Mouse (Mus musculus) heart, postnatal 14 days (tissue): ENCODE results near the gene Cavin4. TPM values are rescaled to one million over a fixed set of nuclear protein-coding genes. Genes with fewer than 3 reads are reported as not detected.
"Not testable (repeated sequence)": the region's sequence is repeated elsewhere in the genome, so short reads cannot be mapped to it uniquely, and the experiment has no call there.

Source experiments
- DNase-seq, 2 experiments: peaks; one replicate each; pipeline ENCODE4 v3.0.0; 2021 to 2022
- intact Hi-C: fragments of 180-260 bp; cut with DNase I; formaldehyde crosslinking; loops from one replicate; pipeline ENCODE4 v1.15.1; 2025
- total RNA-seq, 2 experiments: library from RNA; stranded (reverse); gene quantifications; 2 replicates each; pipeline ENCODE4 v1.2.3; 2021

Cavin4 gene
- total RNA-seq, 2 experiments from 2014 or later: 72.1 to 85.4 TPM

DNA sequence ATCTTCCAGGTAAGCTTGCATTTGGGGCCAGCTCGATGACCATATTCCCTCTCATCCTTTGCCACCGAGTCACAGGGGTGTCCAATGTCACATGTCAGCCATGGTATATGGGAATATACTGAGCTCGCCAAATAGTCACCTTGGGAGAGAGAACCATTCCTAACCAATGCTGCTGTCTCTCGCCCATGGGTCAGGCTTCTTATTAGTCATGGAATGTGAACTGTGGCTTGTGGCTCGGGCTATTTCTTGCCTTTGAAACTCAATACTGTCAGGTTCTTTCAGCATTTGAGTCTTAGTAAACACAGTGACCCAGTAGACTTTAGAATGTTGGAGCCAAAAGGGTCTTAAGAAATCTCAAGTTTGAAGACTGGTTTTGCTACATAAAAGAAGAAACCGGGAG, 707 bp downstream of the Cavin4 start:
- no peak for DNase-seq
- intact Hi-C loops: no loop called here

- intact Hi-C loops: loop anchor here (5.0 kb wide), 2 partner anchors 85 to 125 kb away; no protein-coding TSS in a partner anchor
- no peak for DNase-seq
Observed at GRCm38 (mm10) chr4:48667279-48667678, 4.0 kb downstream of the Cavin4 start.

DNA sequence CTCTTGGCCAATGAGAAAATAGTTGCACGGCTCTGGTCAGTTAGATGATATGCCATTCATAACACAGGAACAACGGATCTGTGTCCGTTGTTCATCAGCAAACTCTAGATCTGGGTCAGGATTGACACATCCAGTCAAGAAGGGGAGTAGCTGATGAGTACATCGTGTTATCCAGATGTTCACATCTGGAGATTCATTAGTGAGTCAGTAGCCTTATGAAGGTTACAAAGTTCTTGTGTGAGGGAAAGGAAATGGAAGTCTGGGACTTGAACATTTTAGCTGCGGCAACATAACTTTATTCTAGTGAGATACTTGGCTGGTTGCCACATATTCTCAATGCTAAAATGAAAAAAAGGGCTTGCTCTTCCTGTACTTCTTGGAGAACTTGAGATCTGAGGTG, 9.6 kb downstream of the Cavin4 start:
- no peak for DNase-seq
- intact Hi-C loops: no loop called here

DNA sequence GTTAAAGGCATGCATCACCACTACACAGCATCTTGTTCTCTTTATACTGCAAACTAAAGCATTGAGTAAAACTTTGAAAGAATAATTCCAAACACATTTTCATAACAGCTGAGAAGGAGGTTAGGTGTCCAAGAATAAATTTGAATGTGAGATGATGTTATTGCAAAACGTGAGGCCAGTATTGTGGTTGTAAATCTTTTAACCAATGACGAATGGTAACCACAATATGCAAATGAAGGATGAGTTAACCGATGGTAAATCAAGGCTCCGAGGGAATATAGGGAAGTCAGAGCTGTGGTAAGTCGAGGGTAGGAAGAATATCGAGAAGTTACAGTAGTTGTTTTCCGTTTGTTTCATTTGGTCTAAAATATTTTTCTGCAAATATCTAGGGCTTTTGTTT, 11.1 kb downstream of the Cavin4 start:
- DNase-seq: no peak
- intact Hi-C loops: no loop called here

DNA sequence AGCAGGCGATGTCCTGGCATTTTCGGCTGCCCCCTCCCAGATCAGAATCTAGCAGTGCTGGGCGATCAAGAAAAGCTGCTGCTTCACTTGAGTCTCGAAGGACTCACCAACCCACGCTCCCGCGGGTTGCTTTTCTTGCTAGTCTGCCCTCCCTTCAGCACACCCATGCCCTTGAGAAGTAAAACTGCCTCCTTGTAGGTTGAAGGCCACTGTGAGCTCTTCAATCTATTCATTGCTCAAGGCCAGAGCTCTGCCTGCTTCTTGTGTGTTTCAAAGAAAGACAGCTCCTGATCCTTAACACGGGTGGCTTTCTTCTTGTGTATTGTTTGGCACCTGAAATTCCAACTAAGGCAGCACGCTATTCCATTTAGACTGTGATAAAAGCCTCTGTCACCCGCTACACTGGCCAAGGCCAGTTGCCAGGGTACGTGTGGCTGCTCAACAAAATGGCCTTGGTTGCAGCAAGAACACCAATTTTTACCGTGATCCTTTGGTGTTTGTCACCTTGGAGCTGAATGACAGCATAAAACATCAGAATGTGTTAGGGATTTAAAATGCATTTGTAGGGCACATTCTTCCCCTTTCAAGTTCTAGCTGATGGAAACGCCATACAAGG, 13.4 kb downstream of the Cavin4 start:
- intact Hi-C loops: no loop called here
- no peak for DNase-seq

GRCm38 (mm10) chr4:48677276-48677675, 14.0 kb downstream of the Cavin4 start:
- intact Hi-C loops: no loop called here
- DNase-seq: no peak

DNA sequence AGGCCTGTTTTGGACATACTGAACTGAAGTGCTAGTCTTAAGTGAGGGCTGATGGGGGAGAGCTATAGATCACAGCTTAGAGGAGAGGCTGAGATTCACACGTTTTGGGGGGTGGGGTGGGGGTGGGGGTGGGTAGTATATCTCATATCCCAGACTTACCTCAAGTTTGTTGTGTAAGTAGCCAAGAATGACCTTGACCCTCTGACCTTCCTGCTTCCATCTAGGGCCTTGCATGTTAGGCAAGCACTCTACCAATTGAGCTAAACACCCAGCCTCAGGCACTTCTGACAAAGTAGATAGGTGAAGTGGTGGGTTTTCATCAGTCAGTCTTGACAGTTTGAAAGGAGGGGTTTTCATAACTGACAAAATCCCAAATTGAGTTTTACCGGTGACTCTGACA, 14.5 kb downstream of the Cavin4 start:
- DNase-seq: no peak
- intact Hi-C loops: no loop called here

- intact Hi-C loops: no loop called here
- DNase-seq: no peak
Observed at GRCm38 (mm10) chr4:48678793-48679192, 15.5 kb downstream of the Cavin4 start.

GRCm38 (mm10) chr4:48679728-48680127, 16.4 kb downstream of the Cavin4 start:
- intact Hi-C loops: loop anchor here (2.0 to 5.0 kb wide), 2 partner anchors 92 to 207 kb away; partner anchors contain the start of genes Tex10 and Tmeff1
- not testable (repeated sequence) for DNase-seq

DNA sequence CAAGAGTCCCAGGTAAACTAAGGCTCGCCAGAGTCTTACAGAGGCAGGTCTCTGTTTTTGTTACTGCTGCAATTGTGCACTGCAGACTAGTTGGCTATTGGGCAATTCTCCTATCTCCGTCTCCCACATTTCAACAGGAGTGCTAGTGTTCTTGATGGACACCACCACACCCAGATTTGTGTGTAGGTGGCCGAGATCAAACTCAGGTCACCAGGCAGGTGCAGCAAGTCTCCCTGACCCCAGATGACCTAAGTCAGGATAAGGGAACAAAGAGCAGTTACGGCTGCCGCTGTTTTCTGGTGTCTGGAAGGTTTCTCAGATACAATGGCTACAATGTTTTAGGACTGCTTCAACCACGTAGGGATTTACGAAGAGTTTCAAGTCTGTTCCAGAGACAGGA, 16.9 kb downstream of the Cavin4 start:
- intact Hi-C loops: loop anchor here (2.0 to 5.0 kb wide), 2 partner anchors 93 to 207 kb away; partner anchors contain the start of genes Tex10 and Tmeff1
- no peak for DNase-seq

GRCm38 (mm10) chr4:48680648-48681343, 17.5 kb downstream of the Cavin4 start:
- intact Hi-C loops: loop anchor here (2.0 to 5.0 kb wide), 2 partner anchors 93 to 208 kb away; partner anchors contain the start of genes Tex10 and Tmeff1
- DNase-seq: peak in 1 of 2 experiments; percentile 60

GRCm38 (mm10) chr4:48683126-48683525, 19.8 kb downstream of the Cavin4 start:
- no peak for DNase-seq
- intact Hi-C loops: loop anchor here (5.0 kb wide), 1 partner anchor 96 kb away; the partner anchor contains the start of gene Tmeff1

- not testable (repeated sequence) for DNase-seq
- intact Hi-C loops: loop anchor here (5.0 kb wide), 1 partner anchor 96 kb away; the partner anchor contains the start of gene Tmeff1
Observed at GRCm38 (mm10) chr4:48683633-48684209, 20.4 kb downstream of the Cavin4 start.

DNA sequence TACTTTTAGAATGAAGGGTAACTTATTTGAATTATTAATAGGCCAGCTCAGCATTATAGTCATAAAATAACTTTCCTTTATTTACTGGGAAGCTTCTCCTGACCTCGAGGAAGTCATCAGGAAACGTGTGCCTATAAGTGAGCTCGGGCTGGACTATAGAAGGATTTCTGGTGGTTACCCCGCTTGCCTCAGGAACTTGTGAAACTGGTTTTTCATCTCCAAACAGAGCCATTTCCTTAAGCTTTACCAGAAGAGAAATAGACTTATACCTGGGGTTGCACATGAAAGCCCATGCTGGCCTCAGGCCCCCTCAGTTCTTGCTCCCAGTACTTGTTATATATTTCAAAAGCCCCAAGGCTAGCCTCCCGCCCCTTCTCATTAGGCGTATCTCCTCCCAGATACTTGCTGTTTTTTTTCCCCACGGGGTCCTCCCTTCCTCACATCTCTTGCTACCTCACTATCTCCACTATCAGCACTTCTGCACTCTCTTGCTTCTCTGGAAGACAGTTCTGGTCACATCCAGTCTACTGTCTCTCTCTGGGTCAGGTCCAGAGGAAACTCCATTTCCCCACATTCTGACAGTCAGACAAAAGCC, 21.4 kb downstream of the Cavin4 start:
- no peak for DNase-seq
- intact Hi-C loops: loop anchor here (5.0 kb wide), 1 partner anchor 97 kb away; the partner anchor contains the start of gene Tmeff1

DNA sequence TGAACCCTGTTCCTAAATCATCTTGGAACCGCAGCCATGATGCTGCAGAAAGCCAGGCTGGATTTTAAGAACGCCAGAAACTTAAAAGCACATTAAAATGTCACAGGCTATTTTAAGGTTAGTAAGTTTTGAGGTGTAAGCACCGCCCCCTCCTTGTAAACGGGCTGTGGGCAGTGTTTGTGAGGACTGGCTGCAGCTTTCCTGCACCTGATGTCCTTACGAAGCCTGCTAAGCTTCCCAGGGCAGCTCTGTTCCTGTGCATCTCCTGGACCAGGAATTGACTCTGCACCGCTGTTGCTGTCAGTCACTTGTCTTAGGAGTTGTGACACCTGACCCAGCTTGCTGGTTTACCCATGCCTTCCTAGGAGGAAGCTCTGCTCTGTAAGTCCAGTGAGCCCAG, 24.8 kb downstream of the Cavin4 start:
- no peak for DNase-seq
- intact Hi-C loops: no loop called here

- peak; percentile 22 to 52 for DNase-seq
Observed at GRCm38 (mm10) chr4:48690640-48691039, 27.3 kb downstream of the Cavin4 start.

GRCm38 (mm10) chr4:48691793-48692437, 28.6 kb downstream of the Cavin4 start:
- intact Hi-C loops: loop anchor here (2.0 to 5.0 kb wide), 2 partner anchors 79 to 630 kb away; no protein-coding TSS in a partner anchor

More at GRCm38 (mm10) chr4:48690640-48691039, 27.3 kb downstream of the Cavin4 start:
- intact Hi-C loops: loop anchor here (5.0 kb wide), 1 partner anchor 632 kb away; no protein-coding TSS in a partner anchor

DNA sequence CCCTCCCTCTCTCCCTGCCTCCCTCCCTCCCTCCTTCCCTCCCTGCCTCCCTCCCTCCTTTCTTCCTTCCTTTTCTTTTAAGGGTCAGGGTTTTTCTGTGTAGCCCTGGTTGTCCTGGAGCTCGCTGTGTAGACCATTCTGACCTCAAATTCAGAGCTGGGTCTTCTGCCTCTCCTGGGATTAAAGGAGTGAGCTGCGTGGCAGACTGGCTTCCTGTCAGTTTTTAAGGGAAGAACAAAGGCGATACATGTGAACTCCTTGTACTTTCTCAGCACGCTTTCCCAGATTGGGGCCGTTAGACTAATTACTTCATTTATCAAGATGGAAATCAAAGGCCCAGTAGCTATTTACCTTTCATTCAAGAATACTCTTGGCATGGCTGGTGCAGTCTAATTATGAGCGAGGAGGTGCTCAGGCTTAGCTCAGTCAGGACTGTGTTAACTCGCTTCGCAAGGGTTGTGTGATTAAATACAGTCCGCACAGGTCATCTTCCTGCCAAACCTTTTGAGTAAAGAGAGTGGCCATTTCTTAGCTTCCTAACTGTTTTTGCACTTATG, 29.5 kb downstream of the Cavin4 start:
- intact Hi-C loops: loop anchor here (2.0 to 5.0 kb wide), 2 partner anchors 78 to 629 kb away; no protein-coding TSS in a partner anchor
- DNase-seq: no peak

More at GRCm38 (mm10) chr4:48691793-48692437, 28.6 kb downstream of the Cavin4 start:
- peak; percentile 30 to 59 for DNase-seq

DNA sequence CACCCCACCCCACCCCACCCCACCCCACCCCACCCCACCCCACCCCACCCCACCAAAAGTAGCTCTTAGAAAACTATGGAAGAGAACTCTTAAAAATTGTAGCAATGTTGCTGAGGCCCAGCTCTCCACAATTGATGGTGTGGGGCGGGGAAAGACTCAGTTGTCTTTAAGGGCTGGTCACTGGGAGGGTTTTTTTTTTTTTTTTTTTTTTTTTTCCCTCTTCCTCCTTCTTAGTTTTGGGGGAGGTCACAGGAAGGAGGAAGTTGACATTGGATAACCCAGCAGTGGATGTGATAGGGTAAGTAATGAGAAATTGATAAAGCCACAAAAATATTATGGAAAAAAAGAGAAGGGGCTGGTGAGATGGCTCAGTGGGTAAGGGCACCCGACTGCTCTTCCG, 33.4 kb downstream of the Cavin4 start:
- intact Hi-C loops: no loop called here

GRCm38 (mm10) chr4:48697302-48697701, 34.0 kb downstream of the Cavin4 start:
- intact Hi-C loops: no loop called here
- DNase-seq: no peak

More for the DNA sequence above, 33.4 kb downstream of the Cavin4 start:
- no peak for DNase-seq
